Mouse (Mus musculus): Measurements from ENCODE around the gene Babam2.

The Babam2 gene

GRCm38 (mm10) chr5:31984369-31984961 is 287.0 kb downstream of the Babam2 start:
- in situ Hi-C loops (cut with MboI, MseI) = no loop called here

- in situ Hi-C loops (cut with MboI, MseI) = no loop called here
These were observed 287.5 kb downstream of the Babam2 start for GRCm38 (mm10) chr5:31985021-31985420.

- in situ Hi-C loops (cut with MboI, MseI) = no loop called here
These were observed 290.2 kb downstream of the Babam2 start for GRCm38 (mm10) chr5:31987541-31988307.

- in situ Hi-C loops (cut with MboI, MseI) = no loop called here
These were observed 299.9 kb downstream of the Babam2 start for GRCm38 (mm10) chr5:31997189-31997954.

GRCm38 (mm10) chr5:31998806-31999205 is 301.3 kb downstream of the Babam2 start:
- in situ Hi-C loops (cut with MboI, MseI) = no loop called here

- in situ Hi-C loops (cut with MboI, MseI) = no loop called here
These were observed 302.6 kb downstream of the Babam2 start for GRCm38 (mm10) chr5:32000076-32000475.

GRCm38 (mm10) chr5:32001266-32001665 is 303.8 kb downstream of the Babam2 start:
- in situ Hi-C loops (cut with MboI, MseI) = no loop called here

- in situ Hi-C loops (cut with MboI, MseI) = no loop called here
These were observed 304.3 kb downstream of the Babam2 start for GRCm38 (mm10) chr5:32001771-32002170.

GRCm38 (mm10) chr5:32008401-32008800 is 310.9 kb downstream of the Babam2 start:
- in situ Hi-C loops (cut with MboI, MseI) = no loop called here

- in situ Hi-C loops (cut with MboI, MseI) = no loop called here
These were observed 312.6 kb downstream of the Babam2 start for GRCm38 (mm10) chr5:32010056-32010455.

- in situ Hi-C loops (cut with MboI, MseI) = no loop called here
These were observed 315.6 kb downstream of the Babam2 start for GRCm38 (mm10) chr5:32013053-32013452.

- in situ Hi-C loops (cut with MboI, MseI) = loop anchor here (5.0 kb wide), 1 partner anchor 47 kb away; no protein-coding TSS in a partner anchor
These were observed 317.3 kb downstream of the Babam2 start for GRCm38 (mm10) chr5:32014786-32015185.

- in situ Hi-C loops (cut with MboI, MseI) = loop anchor here (5.0 kb wide), 1 partner anchor 49 kb away; no protein-coding TSS in a partner anchor
These were observed 318.5 kb downstream of the Babam2 start for GRCm38 (mm10) chr5:32015949-32016478.

GRCm38 (mm10) chr5:32017686-32018085 is 320.2 kb downstream of the Babam2 start:
- in situ Hi-C loops (cut with MboI, MseI) = loop anchor here (5.0 kb wide), 1 partner anchor 50 kb away; no protein-coding TSS in a partner anchor

GRCm38 (mm10) chr5:32018276-32018675 is 320.8 kb downstream of the Babam2 start:
- in situ Hi-C loops (cut with MboI, MseI) = loop anchor here (5.0 kb wide), 1 partner anchor 51 kb away; no protein-coding TSS in a partner anchor

- in situ Hi-C loops (cut with MboI, MseI) = no loop called here
These were observed 332.4 kb downstream of the Babam2 start for GRCm38 (mm10) chr5:32029834-32030433.

GRCm38 (mm10) chr5:32033185-32033584 is 335.7 kb downstream of the Babam2 start:
- in situ Hi-C loops (cut with MboI, MseI) = no loop called here

GRCm38 (mm10) chr5:32033621-32034020 is 336.1 kb downstream of the Babam2 start:
- in situ Hi-C loops (cut with MboI, MseI) = no loop called here

GRCm38 (mm10) chr5:32034475-32035054 is 337.1 kb downstream of the Babam2 start:
- in situ Hi-C loops (cut with MboI, MseI) = no loop called here

GRCm38 (mm10) chr5:32035721-32036320 is 338.3 kb downstream of the Babam2 start:
- in situ Hi-C loops (cut with MboI, MseI) = no loop called here

- in situ Hi-C loops (cut with MboI, MseI) = no loop called here
These were observed 339.4 kb downstream of the Babam2 start for GRCm38 (mm10) chr5:32036896-32037295.

All from T-helper 1 cell (primary cell).